Mouse (Mus musculus): Measurements from ENCODE around the gene Gm8914.
"Not testable (repeated sequence)": the region's sequence is repeated elsewhere in the genome, so short reads cannot be mapped to it uniquely, and the experiment has no call there.

Gene Gm8914

DNA sequence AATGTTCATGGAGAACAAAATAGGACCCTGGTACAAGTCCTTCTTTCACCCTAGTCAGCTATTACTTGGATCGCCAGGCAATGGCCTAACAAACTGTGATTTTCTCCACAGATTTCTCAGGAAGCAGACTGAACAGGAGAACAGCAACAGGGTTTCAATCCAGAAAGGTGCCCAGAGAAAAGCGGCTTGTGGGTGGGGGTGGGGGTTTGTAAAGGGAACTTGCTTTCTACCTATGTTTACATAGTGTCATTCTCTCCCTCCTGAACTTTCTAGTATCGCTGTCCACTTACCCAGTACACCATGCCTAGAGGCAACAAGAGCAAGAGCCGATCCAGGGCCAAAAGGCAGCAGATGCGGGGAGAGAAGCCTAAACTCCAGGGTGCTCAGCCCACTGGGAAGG is at the start of gene Gm8914:
Gm8914 (plus strand) TSS at position 301 of the 400 bp plus-strand sequence.
- not testable (repeated sequence) for DNase-seq

All from kidney, postnatal 36 days (tissue).